Mouse (Mus musculus) ES-CJ7 (cell line): ENCODE measurements around the gene Ubap1.

Experiments used
- DNase-seq: peaks from one replicate; pipeline ENCODE4 v3.0.0; 2011; ENCODE audit warnings: low read depth, low spot score

The Ubap1 gene

DNA sequence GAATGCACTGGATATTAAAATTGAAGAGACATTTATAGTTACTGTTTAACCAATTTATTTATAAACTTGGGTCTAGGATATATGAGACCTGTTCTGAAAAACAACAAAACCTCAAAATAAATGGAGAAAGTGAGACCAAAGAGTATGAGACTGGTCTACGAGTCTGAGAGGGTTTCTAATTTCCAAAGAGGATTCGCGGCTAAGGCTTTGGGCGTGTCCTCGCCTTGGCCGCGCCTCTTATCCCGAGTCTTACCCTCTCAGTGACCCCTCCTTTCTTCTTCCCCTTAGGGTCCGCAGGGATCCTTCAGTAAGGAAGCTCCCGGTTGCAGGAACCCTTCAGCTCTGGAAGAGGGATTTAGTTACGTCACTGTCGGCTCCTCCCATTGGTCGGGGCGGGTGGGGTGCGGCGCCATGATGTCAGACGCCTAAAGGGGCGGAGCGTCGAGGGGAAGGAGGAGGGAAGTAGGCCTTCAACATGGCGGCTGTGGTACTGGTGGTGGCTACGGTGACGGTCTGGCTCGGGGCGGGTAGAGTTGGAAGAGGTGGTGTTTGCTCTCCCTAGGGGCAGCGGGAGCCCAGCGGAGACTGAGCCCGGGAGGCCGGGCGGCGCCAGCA lies at the start of gene Ubap1:
TSS of gene Ubap1 (plus strand) at position 413 of the 615 bp plus-strand sequence.
- peak; percentile 99 for DNase-seq

DNA sequence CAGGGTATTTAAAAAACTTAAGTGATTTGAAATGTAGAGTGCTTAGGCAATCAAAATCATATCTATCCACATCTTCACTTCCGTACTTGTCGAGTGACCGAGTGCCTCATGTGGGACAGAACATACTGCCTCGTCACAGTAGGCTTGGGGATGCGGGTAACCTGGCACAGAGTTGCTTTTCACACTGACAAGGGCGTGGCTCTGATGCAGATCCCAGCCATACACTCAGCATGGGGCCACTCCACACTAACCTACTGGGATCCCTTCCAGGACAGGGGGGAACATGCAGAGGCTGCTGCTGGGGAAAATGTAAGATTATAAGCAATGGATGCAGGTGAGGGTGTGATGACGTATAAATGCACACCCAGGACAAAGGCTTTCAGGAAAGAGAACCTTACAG lies 45.1 kb upstream of the Ubap1 start:
- peak; percentile 54 for DNase-seq

GRCm38 (mm10) chr4:41304302-41304701 lies 44.5 kb upstream of the Ubap1 start:
- DNase-seq: no peak

- DNase-seq: peak; percentile 80
Measured at GRCm38 (mm10) chr4:41307406-41307805, 41.4 kb upstream of the Ubap1 start.

GRCm38 (mm10) chr4:41310567-41311563 lies 37.9 kb upstream of the Ubap1 start:
- DNase-seq: no peak

- DNase-seq: no peak
Measured at GRCm38 (mm10) chr4:41313722-41314121, 35.1 kb upstream of the Ubap1 start.

DNA sequence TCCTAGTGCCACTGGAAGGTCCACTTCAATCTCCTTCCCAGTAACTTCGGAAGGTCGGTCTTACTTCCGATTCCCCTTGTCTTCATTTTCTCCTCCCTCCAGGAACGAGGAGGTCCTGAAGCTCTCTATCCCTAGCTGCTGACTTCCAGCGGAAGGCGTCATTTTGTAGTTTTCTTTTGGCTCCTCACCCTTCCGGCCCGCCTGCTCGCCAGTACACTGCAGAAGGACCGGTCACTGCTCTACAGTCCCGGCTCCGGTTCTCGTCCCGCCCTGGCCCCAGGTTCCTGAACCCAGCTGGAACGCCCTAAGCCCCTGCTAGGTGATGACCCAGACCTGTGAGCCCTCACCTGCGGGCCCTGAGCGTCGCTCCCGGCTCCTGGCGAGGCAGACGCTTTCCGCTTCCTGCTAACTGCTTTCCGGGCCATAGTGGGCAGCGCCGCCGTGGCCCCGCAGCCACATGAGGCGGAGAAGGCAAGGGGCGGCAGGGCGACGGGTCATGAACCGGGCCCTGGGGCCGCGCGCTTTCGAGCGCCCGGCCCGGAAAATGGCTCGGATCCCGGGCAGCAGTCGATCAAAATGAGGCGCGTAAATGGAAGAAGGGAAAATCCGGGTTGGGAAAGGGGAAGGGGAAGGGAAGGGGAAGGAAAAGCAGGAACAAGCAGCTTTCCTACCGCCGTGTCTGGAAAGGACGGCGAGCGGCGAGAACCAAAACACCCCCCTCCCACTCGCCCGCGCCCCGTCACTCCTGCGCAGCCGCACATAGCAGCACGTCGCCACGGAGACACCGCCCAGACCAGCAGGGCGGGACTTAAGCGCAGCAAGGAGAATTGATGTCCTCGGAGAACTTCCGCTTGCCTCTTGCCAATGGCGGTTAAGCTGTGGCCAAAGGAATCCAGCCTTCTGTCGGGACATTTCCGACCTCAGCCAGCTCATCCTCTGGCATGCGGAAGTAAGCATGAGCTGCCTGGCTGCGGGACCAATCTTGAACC lies 34.4 kb upstream of the Ubap1 start, which contains the start of gene Dcaf12:
TSS of gene Dcaf12 (minus strand) at position 749 of the 989 bp plus-strand sequence.
- DNase-seq: peak; percentile 98

DNA sequence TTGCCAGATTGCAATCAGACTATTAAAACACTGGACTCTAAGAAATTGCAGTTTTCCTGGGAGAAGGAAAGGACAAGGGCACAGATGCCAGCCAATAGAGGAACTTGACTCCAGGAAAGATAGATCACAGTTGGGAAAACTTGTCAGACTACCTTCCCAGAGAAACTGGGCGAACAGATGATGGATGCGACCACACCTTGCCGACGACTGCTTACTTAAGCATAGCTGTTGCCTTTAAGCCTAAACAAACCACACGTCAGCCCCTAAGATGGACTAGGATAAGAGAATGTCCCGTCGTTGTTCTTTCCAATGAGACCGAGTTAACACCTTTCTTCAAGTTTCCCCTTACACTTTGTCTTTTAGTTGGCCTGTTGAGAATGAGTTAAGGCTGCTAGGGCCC lies 33.6 kb upstream of the Ubap1 start:
- no peak for DNase-seq

- no peak for DNase-seq
Measured at GRCm38 (mm10) chr4:41318267-41318666, 30.5 kb upstream of the Ubap1 start.

DNA sequence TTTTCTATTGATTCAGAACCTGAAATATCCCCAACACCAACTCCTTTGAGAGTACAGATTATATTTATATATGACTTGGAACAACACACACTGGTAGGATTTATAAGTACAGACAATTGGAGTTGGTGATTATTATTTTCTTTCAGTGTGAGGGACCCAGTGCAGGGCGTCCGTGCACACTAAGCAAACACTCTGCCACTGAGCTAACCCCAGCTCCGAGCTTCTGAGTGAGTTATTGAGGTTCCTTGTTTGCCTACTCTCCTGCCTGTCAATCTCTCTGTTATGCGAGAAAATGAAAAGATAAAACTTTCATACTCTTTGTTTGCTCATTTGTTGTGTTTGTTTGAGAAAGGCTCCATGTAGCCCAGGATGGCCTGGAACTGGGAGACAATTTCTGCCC lies 27.8 kb upstream of the Ubap1 start:
- DNase-seq: no peak

- DNase-seq: no peak
Measured at GRCm38 (mm10) chr4:41326876-41327275, 21.9 kb upstream of the Ubap1 start.

GRCm38 (mm10) chr4:41329481-41329880 lies 19.3 kb upstream of the Ubap1 start:
- DNase-seq: peak; percentile 97

- DNase-seq: no peak
Measured at GRCm38 (mm10) chr4:41331085-41331484, 17.7 kb upstream of the Ubap1 start.

- DNase-seq: no peak
Measured at GRCm38 (mm10) chr4:41331698-41332421, 16.9 kb upstream of the Ubap1 start.

GRCm38 (mm10) chr4:41336546-41336945 lies 12.2 kb upstream of the Ubap1 start:
- no peak for DNase-seq

GRCm38 (mm10) chr4:41340912-41341550 lies 7.8 kb upstream of the Ubap1 start:
- DNase-seq: no peak

- DNase-seq: no peak
Measured at GRCm38 (mm10) chr4:41346011-41346410, 2.8 kb upstream of the Ubap1 start.

DNA sequence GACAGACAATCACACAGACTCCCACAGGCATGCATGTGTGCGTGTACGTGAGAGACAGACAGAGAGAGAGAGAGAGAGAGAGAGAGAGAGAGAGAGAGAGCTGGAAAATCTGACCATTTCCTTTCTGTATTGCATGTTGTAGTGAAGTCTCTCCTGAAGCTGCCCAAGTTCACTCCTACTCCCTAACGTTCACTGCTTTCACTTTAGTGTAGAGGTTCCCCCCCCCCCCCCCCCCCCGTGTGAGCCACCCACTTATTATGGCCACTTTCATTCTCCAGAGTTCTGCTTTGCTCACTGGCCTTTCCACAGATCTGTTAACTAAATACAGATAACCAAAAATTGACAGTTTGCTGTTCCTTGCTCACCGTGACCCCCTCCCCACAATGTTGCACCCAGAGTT lies 957 bp upstream of the Ubap1 start:
- no peak for DNase-seq

DNA sequence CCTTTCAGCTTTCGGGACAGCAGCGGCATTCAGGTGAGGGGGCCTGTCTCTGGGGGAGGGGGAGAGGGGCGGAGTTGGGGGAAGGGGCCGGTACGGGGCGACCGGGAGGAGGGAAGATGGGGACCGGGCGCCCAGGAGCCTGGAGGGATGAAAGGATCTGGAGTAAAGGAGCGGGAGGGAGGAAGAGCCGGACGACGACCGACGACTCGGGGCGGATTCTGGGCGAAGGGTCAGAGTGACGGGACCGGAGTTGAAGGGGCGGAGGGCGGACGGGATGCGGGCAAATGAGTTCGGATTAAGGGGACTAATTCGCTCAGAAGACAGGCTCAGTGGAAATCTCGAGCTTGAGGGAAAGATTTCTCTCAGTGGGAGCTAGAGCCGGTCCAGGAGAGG lies 399 bp downstream of the Ubap1 start:
- DNase-seq: no peak

GRCm38 (mm10) chr4:41352758-41353157 lies 4.0 kb downstream of the Ubap1 start:
- DNase-seq: no peak
